Mouse (Mus musculus): ENCODE data around the gene Gm7029.
"Not testable (repeated sequence)": the region's sequence is repeated elsewhere in the genome, so short reads cannot be mapped to it uniquely, and the experiment has no call there.

Gene Gm7029

GRCm38 (mm10) chr17:33892429-33892828 lies 18.8 kb downstream of the Gm7029 start:
- DNase-seq: no peak

DNA sequence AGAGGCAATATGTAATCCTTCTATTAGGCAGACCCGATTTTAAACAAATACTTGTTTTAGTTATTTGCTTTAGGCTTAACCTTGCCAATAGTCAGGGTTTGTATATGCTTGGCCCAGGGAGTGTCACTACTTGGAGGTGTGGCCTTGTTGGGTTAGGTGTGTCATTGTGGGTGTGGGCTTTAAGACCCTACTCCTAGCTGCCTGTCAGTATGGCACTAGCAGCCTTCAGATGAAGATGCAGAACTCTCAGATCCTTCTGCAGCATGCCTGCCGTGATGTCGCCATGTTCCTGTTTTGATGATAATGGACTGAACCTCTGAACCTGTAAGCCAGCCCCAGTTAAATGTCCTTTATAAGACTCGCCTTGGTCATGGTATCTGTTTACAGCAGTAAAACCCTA lies 19.4 kb downstream of the Gm7029 start:
- DNase-seq: not testable (repeated sequence)

- DNase-seq: peak; percentile 36 to 62
Observed at GRCm38 (mm10) chr17:33897114-33897794, 23.6 kb downstream of the Gm7029 start.

GRCm38 (mm10) chr17:33898193-33898592 lies 24.6 kb downstream of the Gm7029 start:
- not testable (repeated sequence) for DNase-seq

DNA sequence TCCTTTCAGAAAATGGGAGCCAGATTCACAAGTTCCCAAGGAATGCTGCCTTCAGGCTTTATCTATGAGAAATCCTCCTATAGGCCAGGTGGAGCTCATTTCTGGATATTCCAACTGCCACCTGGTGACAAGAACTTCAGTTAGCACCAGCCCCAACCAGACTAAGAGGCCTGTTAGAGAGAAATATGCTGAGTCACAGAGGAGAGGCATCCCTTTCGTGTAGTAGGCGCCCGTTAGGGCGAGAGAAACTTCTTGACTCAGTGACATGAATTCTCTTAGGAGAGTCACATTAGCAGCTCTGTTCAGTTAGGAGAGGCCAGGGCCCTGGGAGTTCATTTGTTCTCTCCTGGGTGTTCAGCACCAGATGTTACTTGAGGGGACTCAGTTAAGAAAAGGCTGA lies 26.0 kb downstream of the Gm7029 start:
- DNase-seq: peak in 1 of 2 experiments; percentile 26

GRCm38 (mm10) chr17:33900281-33900988 lies 26.8 kb downstream of the Gm7029 start:
- peak in 1 of 2 experiments; percentile 64 for DNase-seq

DNA sequence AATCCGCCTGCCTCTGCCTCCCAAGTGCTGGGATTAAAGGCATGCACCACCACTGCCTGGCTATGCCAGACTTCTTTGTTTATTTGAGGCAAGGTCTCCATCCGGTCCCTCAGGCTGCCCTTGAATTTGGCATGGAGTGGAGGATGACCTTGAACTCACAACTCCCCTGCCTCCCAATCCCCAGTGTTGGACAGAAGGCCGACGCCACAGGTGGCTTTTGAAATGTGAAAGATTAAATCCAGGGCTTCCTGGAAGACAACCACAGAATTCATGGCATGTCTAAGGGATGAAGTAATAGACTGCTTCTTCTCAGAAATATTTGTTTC lies 27.3 kb downstream of the Gm7029 start:
- no peak for DNase-seq

GRCm38 (mm10) chr17:33901653-33902052 lies 28.0 kb downstream of the Gm7029 start:
- DNase-seq: no peak

DNA sequence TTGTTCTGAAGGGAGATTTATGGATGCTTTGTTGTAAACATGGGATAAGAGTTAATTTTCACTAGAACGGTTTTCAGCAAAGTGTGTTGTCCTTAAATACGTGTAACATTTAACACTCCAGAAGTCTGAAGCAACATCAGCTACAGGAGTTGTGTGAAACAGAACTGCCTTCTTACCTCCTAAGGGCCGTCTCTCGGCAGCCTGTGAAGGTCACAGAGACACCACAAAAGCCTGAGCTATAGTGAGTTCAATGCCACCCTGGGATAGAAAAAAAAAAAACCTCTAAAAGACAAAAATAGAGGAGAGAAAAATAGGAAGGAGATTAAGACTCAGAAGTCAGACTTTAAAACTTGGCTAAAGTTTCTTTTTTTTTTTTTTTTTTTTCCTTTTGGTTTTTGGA lies 28.4 kb downstream of the Gm7029 start:
- no peak for DNase-seq

DNA sequence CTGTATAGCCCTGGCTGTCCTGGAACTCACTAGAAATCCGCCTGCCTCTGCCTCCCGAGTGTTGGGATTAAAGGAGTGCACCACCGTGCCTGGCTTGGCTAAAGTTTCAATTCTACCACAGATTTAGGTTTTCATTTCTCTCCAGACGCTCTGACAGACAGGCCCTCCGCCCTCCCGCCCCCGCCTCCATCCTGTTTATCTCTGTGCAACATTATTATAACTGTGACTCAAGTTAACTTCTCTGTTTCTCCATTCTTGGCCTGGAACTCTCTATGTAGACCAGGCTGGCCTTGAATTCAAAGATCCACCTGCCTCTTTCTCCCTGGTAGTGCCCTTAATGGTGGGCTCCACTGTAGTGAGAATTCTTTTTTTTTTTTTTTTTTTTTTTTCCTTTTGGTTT lies 28.9 kb downstream of the Gm7029 start:
- DNase-seq: no peak

GRCm38 (mm10) chr17:33903911-33904651 lies 30.4 kb downstream of the Gm7029 start:
- not testable (repeated sequence) for DNase-seq

DNA sequence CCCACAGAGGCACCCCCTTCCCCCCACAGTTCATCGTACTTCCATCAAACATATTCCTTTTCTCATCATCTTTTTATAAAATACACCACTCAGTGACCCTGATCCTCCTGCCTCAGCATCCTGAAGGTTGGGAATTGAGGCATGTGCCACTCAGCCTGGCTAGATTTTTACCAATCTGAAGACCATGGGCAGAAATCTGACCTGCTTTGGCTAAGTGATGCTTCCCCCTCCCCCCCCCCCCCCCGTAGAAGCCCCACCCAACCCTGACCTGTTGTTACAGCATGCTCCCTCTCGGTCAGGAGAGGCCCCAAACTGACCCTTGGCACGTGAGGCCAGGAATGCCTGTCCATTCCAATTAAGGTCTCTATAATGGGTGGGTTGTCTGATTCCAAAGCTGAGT lies 31.2 kb downstream of the Gm7029 start, which contains the start of gene Platr17:
TSS of gene Platr17 (plus strand) at position 301 of the 400 bp plus-strand sequence.
- DNase-seq: not testable (repeated sequence)

GRCm38 (mm10) chr17:33908331-33909076 lies 34.9 kb downstream of the Gm7029 start:
- DNase-seq: peak; percentile 75 to 84

DNA sequence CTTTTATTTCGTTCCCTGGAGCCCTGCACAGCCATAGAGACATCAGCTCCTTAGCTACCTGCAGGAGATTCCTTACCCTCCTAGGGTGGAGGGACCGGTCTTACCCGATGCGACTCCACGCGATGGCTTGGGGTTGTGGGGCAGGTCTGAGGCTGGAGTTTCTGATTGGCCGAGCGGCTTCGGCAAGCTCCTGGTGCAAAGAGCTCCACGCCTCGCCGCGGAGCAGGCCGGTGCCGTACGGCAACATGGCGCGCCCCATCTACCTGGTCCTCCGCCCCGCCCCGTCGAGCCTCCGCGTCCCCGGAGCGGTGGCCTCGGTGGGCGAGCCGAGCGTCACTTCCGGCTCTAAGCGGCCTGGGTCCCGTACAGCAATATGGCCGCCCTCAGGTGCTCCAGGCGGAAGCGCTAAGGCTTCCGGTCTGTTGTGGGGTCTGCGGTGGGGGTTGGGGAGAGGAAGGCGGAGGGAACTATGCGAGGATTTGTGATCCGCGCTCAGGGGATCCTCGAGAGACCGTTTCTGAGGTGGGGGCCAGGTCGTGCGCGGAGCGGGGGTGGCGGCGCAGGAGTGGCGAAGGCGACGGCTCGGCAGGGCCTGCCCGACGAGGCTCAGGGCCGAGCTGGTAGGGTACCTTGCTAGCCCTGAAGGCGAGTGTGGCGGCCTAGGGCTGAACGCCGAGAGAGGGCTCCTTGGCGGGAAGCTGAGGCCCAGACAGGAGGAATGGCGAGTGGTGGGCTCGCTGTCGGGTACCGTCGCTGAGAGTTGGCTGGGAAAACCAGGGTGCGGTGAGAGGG lies 35.6 kb downstream of the Gm7029 start, which contains the start of gene Daxx:
TSS of gene Daxx (plus strand) at position 338 of the 792 bp plus-strand sequence.
- peak; percentile 98 to 99 for DNase-seq

DNA sequence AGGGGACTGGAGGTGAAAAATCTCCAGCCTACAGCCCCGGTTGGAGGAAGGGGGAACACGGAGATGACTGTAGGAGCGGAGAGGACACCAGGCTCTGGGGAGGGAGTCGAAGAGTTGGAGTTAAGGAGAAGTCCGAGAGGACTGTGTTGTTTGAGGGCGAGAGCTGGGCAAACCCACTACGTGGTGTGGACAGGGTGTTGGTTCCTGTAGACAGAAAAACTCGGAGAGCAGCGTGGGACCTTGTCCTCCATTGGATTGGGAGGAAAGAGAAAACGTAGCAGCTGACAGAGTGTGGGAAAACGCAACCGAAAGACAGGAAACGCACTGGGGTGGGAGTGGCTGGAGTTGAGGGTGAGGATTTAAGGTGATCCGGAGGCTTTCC lies 36.2 kb downstream of the Gm7029 start:
- DNase-seq: no peak

DNA sequence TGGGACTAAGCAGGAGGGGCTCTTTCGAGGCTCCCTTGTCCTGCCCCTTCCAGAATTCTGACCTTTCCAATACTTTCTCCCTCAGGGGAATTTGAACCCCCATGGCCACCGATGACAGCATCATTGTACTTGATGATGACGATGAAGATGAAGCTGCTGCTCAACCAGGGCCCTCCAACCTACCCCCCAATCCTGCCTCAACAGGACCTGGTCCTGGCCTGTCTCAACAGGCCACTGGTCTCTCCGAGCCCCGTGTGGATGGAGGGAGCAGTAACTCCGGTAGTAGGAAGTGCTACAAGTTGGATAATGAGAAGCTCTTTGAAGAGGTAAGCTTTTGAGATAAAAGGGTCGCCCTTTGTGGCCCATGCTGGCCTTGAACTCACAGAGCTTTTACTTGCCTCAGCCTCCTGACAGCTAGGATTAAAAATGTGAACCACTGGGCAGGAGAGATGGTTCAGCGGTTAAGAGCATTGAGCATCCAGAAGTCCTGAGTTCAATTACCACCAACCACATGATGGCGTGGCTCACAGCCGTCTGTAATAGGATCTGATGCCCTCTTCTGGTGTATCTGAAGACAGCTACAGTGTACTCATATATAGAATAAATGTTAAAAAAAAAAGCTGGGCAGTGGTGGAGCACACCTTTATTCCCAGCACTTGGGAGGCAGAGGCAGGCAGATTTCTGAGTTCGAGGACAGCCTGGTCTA lies 36.9 kb downstream of the Gm7029 start:
- no peak for DNase-seq

- no peak for DNase-seq
Observed at GRCm38 (mm10) chr17:33911052-33911812, 37.6 kb downstream of the Gm7029 start.

DNA sequence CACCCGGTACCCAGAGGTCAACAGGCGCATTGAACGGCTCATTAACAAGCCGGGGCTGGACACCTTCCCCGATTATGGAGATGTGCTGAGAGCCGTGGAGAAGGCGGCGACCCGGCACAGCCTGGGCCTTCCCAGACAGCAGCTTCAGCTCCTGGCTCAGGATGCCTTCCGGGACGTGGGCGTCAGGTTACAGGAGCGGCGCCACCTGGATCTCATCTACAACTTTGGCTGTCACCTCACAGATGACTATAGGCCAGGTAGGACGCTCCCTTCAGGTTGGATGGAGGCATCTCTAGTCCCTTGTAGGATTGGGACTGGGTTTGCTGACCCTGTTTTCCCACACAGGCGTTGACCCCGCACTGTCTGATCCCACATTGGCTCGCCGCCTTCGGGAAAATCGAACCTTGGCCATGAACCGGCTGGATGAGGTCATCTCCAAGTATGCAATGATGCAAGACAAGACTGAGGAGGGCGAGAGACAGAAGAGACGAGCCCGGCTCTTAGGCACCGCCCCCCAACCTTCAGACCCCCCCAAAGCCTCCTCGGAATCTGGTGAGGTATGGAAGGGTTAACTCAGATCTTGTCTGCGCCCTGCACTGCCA lies 38.3 kb downstream of the Gm7029 start:
- DNase-seq: no peak

GRCm38 (mm10) chr17:33913264-33913663 lies 39.6 kb downstream of the Gm7029 start:
- no peak for DNase-seq

DNA sequence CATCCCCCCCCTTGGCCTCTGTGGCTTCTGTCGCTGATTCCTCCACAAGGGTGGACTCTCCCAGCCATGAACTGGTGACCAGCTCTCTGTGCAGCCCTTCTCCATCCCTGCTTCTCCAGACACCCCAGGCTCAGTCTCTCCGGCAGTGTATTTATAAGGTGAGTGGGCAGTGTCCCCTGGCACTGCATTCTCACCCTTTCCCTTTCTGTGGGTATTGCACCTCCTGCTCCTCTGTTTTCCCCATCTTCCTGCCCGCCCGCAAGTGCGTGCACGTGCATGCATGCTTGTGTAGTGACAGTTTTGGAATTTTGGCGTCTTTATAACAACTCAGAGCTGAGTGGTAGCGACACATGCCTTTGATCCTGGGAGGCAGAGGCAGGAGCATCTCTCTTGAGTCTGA lies 40.3 kb downstream of the Gm7029 start:
- no peak for DNase-seq

Measured in cerebellum, postnatal 14 days (tissue).